Mouse (Mus musculus) heart, embryonic 15.5 days (tissue): Measurements from ENCODE around the gene Chchd2. TPM values are rescaled to one million over a fixed set of nuclear protein-coding genes. Genes with fewer than 3 reads are reported as not detected.
A peak's percentile ranks its signal among the peaks of the same experiment; 100 is the strongest.
"Not testable (repeated sequence)": the region's sequence is repeated elsewhere in the genome, so short reads cannot be mapped to it uniquely, and the experiment has no call there.

Experiments
- ATAC-seq: fragments of 200-750 bp; cut with Nextera tagmentation; replicated peaks from 2 replicates; pipeline ENCODE4 v1.8.0; 2017; ENCODE audit warnings: low read depth, moderate TSS enrichment; ENCODE audit not compliant: insufficient number of reproducible peaks, insufficient read depth, low FRiP score
- H3K27ac ChIP-seq: fragments of 300-500 bp; sonication (generic); 2 replicates; pipeline ENCODE4 v1.5.1; 2015; ENCODE audit warnings: mild to moderate bottlenecking, inconsistent platforms
- H3K27me3 ChIP-seq: fragments of 300-500 bp; sonication (generic); 2 replicates; pipeline ENCODE4 v1.6.1; 2015; ENCODE audit warnings: inconsistent platforms
- H3K36me3 ChIP-seq: fragments of 300-500 bp; sonication (generic); 2 replicates; pipeline ENCODE4 v1.6.1; 2015; ENCODE audit warnings: mild to moderate bottlenecking, inconsistent platforms
- H3K4me1 ChIP-seq: fragments of 300-500 bp; sonication (generic); replicated peaks from 2 replicates; pipeline ENCODE4 v1.6.1; 2015; ENCODE audit warnings: inconsistent platforms
- H3K4me2 ChIP-seq: fragments of 300-500 bp; sonication (generic); 2 replicates; pipeline ENCODE4 v1.6.1; 2015; ENCODE audit warnings: inconsistent platforms, mild to moderate bottlenecking, moderate library complexity
- H3K4me3 ChIP-seq: fragments of 300-500 bp; sonication (generic); 2 replicates; pipeline ENCODE4 v1.5.1; 2015; ENCODE audit warnings: mild to moderate bottlenecking, inconsistent platforms
- H3K9ac ChIP-seq: fragments of 300-500 bp; sonication (generic); 2 replicates; pipeline ENCODE4 v1.6.1; 2015; ENCODE audit warnings: mild to moderate bottlenecking, inconsistent platforms
- H3K9me3 ChIP-seq: fragments of 300-500 bp; sonication (generic); replicated peaks from 2 replicates; pipeline ENCODE4 v1.6.1; 2016; ENCODE audit warnings: inconsistent platforms
- WGBS: fragments of 180-500 bp; shearing (Covaris S2); methylation state at CpG from one replicate; pipeline ENCODE4 v1.1.7; 2015; ENCODE audit warnings: mixed read lengths; 5-methylcytosine and 5-hydroxymethylcytosine counted together
- polyA plus RNA-seq: library from polyadenylated mRNA; unstranded; fragments of >200 nt; fragmentation: Nextera tagmentation; extraction: Ambion mirVana; gene quantifications from 2 replicates; pipeline ENCODE4 v1.2.1, GENCODE M21; 2015

The Chchd2 gene
- polyA plus RNA-seq, 1 experiment from 2014 or later, result 921 TPM

DNA sequence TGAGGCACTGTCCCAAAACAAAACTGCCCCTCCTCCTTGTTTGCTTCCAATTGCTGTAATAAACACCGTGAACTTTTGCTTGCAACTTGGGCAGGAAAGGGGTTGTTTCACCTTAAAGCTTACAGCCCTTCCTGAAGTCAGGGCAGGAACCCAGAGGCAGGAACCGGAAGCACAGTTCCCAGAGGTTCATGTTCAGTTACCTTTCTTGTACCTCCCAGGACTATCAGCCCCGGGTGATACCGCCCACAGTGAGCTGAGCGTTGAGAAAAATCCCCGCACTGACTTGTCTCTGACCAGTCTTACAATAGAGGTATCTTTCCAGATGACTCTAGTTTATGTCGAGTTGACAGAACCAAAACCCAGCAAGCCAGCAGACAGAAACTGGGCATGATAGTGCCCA lies 22.3 kb upstream of the Chchd2 start:
- Histone ChIP-seq H3K9me3 (no peaks in the 10 kb centered on the region), H3K27ac (no peak overlapping the region)
- 78% methylated on average over 7 of the region's 7 CpGs for WGBS

DNA sequence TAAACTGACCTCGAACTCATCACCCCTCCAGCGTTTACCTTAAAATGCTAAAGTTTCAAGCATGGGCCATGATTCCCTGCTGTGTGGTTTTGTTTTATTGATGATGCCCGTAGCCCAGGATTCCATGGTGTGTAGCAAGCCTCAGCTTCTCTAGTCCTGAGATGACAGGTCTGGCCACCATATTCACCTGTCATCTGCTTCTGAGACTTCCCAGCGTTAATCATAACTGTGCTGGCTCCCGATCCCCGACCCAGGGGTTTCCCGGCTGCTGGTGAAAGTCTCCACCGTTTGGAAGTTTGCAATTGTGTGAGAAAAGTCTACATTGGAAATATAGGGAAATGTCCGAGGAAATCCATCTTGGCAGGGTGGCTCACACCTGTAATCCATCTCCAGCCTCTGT lies 21.9 kb upstream of the Chchd2 start:
- Histone ChIP-seq H3K9ac (peak overlapping the region; percentile 80; the same call in 1 of the 2 replicates), H3K4me2 (peak overlapping the region; percentile 83)
- 70% methylated on average over 9 of the region's 9 CpGs for WGBS

More for the DNA sequence above, 22.3 kb upstream of the Chchd2 start:
- ATAC-seq, result no peak
- H3K4me3 ChIP-seq, result no peak overlapping the region
- H3K9ac ChIP-seq, result no peak overlapping the region
- no peaks in the 10 kb centered on the region for H3K36me3 ChIP-seq
- no peaks in the 10 kb centered on the region; the same call in 1 of the 2 replicates for H3K4me1 ChIP-seq
- H3K27me3 ChIP-seq, result no peaks in the 10 kb centered on the region
- no peak overlapping the region for H3K4me2 ChIP-seq

DNA sequence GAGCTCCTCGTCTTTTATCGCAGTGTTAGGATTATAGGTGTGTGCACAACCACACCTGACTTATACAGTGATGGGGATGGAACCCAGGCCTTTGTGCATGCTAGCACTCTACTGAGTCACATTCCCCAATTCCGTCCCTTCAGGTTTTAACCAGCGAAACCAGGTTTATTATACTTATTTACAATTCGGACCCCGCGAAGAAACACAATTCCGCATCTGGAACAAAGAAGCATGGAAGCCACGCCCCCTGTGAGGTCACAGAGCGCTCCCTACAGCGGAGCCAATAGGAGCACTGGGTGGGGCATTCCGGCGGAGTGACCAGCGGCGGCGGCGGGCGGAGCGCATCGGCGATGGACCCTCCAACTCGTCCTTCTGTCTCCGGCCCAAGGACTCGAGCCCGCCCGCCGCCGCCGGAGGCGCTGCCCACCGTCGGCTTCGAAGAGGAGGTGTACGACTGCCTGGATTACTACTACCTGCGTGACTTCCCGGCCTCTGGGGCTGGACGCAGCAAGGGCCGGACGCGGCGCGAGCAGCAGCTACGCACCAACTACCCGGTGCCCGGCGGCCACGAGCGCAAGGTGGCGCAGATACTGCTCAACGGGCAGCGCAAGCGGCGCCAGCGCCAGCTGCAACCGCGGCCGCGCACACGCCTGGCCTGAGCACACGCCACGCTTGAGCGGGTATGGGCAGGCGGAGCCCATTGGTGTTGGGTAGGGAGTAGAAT lies 21.1 kb upstream of the Chchd2 start, which contains the start of gene Nupr1l:
Gene Nupr1l (plus strand): TSS at position 299 of the 724 bp plus-strand sequence.
- under 1% methylated on average over 63 of the region's 63 CpGs for WGBS
- Histone ChIP-seq H3K4me3 (peak within 1 kb of the TSS; percentile 72), H3K9ac (peak within 1 kb of the TSS; percentile 80), H3K4me1 (no peaks in the 10 kb centered on the region; the same call in 1 of the 2 replicates), H3K4me2 (peak within 1 kb of the TSS; percentile 83), H3K27ac (peak within 1 kb of the TSS; percentile 93), H3K36me3 (no peaks in the 10 kb centered on the region), H3K9me3 (no peaks in the 10 kb centered on the region), H3K27me3 (no peaks in the 10 kb centered on the region)
- peak; percentile 97 for ATAC-seq

More for the DNA sequence above, 21.9 kb upstream of the Chchd2 start:
- H3K27me3 ChIP-seq, result no peaks in the 10 kb centered on the region
- H3K9me3 ChIP-seq, result no peaks in the 10 kb centered on the region
- no peaks in the 10 kb centered on the region for H3K36me3 ChIP-seq
- peak overlapping the region; percentile 72 for H3K4me3 ChIP-seq
- no peak for ATAC-seq
- H3K4me1 ChIP-seq, result no peaks in the 10 kb centered on the region; the same call in 1 of the 2 replicates
- no peak overlapping the region; the same call in 1 of the 2 replicates for H3K27ac ChIP-seq

DNA sequence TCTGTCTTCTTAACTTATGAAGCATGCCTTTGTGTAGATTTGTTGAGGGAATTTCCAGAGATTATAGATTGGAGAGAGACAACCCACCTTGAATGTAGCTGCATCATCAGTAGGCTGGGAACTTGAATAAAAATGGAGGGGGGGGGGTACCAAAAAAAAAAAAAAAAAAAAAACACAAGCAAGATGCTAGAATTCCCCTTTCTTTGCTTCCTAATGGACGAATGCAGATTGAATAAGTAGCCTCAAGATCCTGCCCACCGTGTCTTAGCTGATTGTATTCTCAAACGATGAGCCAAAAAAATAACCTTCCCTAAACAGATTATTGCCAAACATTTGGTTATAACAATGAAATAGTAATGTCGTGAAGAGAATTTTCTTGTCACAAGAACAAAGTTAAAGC lies 20.5 kb upstream of the Chchd2 start:
- Histone ChIP-seq H3K9me3 (no peaks in the 10 kb centered on the region), H3K4me2 (peak overlapping the region; percentile 83), H3K4me3 (peak overlapping the region; percentile 72), H3K4me1 (no peaks in the 10 kb centered on the region; the same call in 1 of the 2 replicates), H3K27me3 (no peaks in the 10 kb centered on the region), H3K36me3 (no peaks in the 10 kb centered on the region), H3K27ac (no peak overlapping the region), H3K9ac (peak overlapping the region; percentile 80; the same call in 1 of the 2 replicates)
- ATAC-seq, result no peak
- 37% methylated on average over 4 of the region's 4 CpGs for WGBS

DNA sequence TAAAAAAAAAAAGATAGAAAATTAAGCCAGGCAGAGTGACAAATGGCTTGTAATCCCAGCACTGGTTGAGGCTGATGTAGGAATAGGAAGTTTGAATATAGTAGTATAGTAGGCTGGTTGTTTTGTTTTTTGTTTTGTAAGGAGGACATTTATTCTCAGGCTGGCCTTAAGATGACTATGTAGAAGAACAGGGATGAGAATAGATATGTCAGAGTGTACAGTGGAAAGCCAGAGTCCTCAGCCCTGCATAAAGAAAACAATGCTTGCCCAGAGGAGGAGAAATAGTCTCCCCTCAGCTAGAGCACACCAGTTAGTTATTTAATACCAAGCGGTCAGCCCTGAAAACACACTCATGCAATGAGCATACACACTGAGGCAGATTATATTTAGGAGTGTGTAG lies 11.2 kb upstream of the Chchd2 start, which contains the start of gene Phkg1:
Gene Phkg1 (minus strand): TSS at position 101 of the 400 bp plus-strand sequence.
- H3K4me2 ChIP-seq, result no peak within 1 kb of the TSS
- no peak within 1 kb of the TSS for H3K27ac ChIP-seq
- no peaks in the 10 kb centered on the region for H3K27me3 ChIP-seq
- no peak within 1 kb of the TSS for H3K4me3 ChIP-seq
- ATAC-seq, result no peak
- no peak within 1 kb of the TSS for H3K9ac ChIP-seq
- WGBS, result 89% methylated on average over 1 of the region's 1 CpGs
- H3K4me1 ChIP-seq, result peaks cover 11% of the 10 kb centered on the region
- H3K36me3 ChIP-seq, result no peaks in the 10 kb centered on the region
- no peaks in the 10 kb centered on the region for H3K9me3 ChIP-seq

DNA sequence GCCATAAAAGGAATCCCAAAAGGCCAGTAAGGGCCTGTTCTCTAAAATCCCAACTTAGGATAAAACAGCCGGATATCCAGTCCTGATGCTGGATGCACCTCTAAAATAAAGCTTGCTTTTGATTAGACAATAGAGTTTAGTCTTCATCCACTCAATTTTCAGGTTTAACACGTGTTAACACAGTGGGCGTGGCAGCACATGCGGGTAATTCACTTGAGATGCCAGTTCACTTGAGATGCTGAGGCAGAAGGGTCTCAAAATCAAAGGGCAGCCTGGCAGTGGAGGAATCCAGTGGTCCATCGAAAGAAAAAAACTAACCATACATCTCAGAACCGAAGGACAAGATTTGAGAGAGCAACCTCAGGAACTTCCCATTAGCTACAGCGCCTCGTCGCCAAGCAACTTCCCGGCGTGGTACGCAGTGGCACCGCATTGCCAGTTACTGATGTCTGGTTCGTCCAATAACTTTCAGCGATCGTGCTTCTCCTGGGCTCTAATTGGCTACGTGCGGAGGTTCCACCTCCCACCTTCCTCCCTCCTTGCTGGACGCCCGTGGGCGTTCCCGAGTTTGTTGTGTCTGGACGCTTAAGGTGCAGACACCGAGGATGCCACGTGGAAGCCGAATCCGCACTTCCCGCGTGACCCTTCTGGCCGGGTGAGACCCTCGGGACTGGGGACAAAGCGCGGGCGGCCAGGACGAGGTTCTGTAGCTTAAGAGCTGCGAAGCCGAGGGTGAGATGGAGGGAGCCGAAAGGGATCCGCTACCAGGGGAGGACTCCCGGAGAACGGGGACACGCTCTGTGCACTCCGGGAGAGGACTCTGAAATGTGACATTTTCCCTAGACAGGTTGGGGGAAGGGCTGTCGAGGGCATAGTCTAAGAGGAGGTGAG lies 8.2 kb upstream of the Chchd2 start, which contains the start of gene Zbed5:
Gene Zbed5 (plus strand): TSS at position 526 of the 891 bp plus-strand sequence.
- Histone ChIP-seq H3K27me3 (peaks cover 2% of the 10 kb centered on the region; the same call in 1 of the 2 replicates), H3K9me3 (no peaks in the 10 kb centered on the region), H3K27ac (no peak within 1 kb of the TSS), H3K4me3 (peak within 1 kb of the TSS; percentile 78), H3K9ac (peak within 1 kb of the TSS; percentile 69), H3K36me3 (no peaks in the 10 kb centered on the region), H3K4me1 (peaks cover 11% of the 10 kb centered on the region), H3K4me2 (peak within 1 kb of the TSS; percentile 93)
- WGBS, result 2% methylated on average over 44 of the region's 44 CpGs
- ATAC-seq, result peak; percentile 99

DNA sequence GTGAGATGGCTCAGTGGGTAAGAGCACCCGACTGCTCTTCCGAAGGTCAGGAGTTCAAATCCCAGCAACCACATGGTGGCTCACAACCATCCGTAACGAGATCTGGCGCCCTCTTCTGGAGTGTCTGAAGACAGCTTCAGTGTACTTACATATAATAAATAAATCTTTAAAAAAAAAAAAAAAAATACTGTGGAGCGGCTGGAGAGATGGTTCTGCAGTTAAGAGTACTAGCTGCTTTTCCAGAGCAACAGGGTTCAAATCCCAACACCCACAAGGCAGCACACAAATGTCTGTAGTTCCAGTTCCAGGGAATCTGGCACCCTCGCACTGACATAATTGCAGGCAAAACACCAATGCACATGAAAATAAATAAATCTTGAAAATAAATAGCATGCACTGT lies 3.1 kb upstream of the Chchd2 start:
- not testable (repeated sequence) for H3K9ac ChIP-seq, H3K9me3 ChIP-seq, H3K36me3 ChIP-seq, H3K27ac ChIP-seq, H3K27me3 ChIP-seq, H3K4me2 ChIP-seq, ATAC-seq, H3K4me3 ChIP-seq
- 82% methylated on average over 7 of the region's 7 CpGs for WGBS
- H3K4me1 ChIP-seq, result peaks cover 13% of the 10 kb centered on the region

DNA sequence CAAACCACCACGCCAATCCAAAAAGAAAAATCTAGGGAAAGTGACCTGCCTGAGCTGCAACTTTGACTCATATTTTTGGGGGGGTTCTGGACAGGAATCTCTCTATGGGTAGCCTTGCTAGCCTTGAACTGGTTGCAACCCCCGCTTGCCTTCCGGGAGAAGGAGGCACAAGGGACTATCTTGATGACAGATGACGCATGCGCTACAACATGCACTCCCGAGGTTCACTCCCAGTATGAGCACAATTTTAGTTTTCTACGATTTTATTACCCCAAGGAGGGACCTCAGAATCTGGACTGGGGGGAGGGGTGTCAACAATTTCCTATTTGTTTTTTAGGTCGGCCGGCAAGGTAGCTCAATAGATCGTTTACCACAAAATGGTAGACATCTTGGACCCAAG lies 999 bp downstream of the Chchd2 start:
- Histone ChIP-seq H3K27ac (peak overlapping the region; percentile 96; the same call in 1 of the 2 replicates), H3K9ac (peak overlapping the region; percentile 85), H3K36me3 (peaks cover 27% of the 10 kb centered on the region), H3K9me3 (no peaks in the 10 kb centered on the region), H3K4me3 (peak overlapping the region; percentile 78), H3K27me3 (no peaks in the 10 kb centered on the region), H3K4me2 (peak overlapping the region; percentile 69), H3K4me1 (peaks cover 19% of the 10 kb centered on the region)
- no peak for ATAC-seq
- WGBS, result 22% methylated on average over 10 of the region's 10 CpGs

DNA sequence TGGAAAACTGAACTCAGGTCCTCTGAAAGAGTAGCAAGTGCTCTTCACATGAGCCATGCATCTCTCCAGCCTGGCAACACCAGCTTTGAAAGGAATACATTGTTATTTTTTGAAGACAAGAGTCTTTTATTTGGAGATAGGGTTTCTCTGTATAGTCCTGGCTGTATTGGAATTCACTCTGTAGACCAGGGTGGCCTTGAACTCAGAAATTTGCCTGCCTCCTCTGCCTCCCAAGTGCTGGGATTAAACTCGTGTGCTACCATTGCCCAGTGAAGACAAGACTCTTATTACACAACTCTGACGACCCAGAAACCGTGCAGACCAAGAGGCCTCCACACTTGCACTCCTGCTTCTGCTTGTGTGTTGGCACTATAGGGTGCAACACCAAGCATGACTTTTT lies 7.4 kb downstream of the Chchd2 start:
- Histone ChIP-seq H3K27ac (no peak overlapping the region), H3K36me3 (peaks cover 39% of the 10 kb centered on the region), H3K4me3 (no peak overlapping the region), H3K27me3 (no peaks in the 10 kb centered on the region), H3K4me1 (peaks cover 18% of the 10 kb centered on the region), H3K4me2 (no peak overlapping the region), H3K9ac (no peak overlapping the region), H3K9me3 (no peaks in the 10 kb centered on the region)
- ATAC-seq, result no peak
- 67% methylated on average over 3 of the region's 3 CpGs for WGBS

DNA sequence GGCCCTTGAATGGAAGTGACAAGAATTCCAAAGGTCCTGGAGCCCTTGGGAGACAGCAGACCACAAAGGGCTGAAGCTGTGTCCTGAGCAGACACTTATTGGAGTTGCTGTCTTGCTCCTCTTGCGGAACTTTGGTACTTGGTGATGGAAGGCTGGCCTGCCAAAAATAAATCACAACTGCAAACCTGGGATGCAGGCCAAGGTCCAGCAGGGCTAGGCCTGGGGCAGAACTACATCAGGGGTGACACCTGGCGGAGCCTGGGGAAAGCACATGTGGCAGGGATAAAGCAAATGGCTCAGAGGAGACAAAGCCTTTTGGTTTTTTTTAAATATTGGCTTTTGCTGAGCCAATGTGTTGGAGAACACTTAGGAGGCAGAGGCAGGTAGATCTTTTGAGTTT lies 8.3 kb downstream of the Chchd2 start:
- H3K4me3 ChIP-seq, result no peak overlapping the region
- ATAC-seq, result peak; percentile 82
- H3K4me2 ChIP-seq, result 0 out of 2 replicates have a peak overlapping the region, but pooled peaks have one; percentile 21
- no peaks in the 10 kb centered on the region for H3K9me3 ChIP-seq
- H3K27ac ChIP-seq, result peak overlapping the region; percentile 69
- H3K36me3 ChIP-seq, result peaks cover 31% of the 10 kb centered on the region
- no peaks in the 10 kb centered on the region for H3K27me3 ChIP-seq
- peaks cover 12% of the 10 kb centered on the region for H3K4me1 ChIP-seq
- no peak overlapping the region for H3K9ac ChIP-seq
- WGBS, result 28% methylated on average over 2 of the region's 2 CpGs
